Mouse (Mus musculus): ENCODE results near the gene Prr22.

DNA sequence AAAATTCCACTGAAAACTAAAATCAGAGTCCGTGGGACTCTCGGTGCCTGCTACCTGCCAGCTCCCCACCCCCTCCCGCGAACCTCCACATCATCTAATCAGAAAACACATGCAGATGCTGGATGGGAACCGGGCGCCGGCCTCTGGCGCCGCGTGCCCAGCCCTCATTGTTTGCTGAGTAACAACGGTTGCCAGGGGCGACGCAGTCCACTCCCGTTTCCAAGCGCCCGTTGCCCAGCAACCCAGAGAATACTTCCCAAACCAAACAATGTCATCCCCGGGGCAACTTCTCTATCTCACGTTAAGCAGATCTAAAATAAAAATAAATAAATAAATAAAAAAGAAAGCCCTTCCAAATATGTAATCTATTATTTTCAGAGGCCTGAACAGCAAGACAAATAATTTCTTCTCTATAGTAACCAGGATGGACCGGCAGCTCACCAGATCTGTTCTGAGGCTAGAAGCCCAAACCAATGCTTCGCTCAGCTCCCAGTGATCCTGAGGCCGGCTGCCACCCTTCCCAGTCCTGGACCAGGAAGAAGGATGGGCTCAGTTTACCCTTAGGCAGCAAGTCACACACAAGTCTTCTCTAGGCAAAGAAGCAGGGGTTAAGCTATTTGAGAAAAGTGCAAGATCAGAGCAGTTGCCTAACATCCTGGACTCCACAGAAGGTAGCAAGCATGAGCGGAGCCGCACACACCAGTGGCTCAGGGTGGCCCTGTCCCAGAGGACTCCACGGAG lies 44.4 kb downstream of the Prr22 start:
- TF ChIP-seq CTCF (IDR thresholded peaks at IDR 0.05; ENCODE audit: extremely low read depth, insufficient read depth, insufficient read length, insufficient replicate concordance): no peak
- TF ChIP-seq POLR2A (IDR thresholded peaks at IDR 0.05; ENCODE audit: low read depth, low read length): no peak

Data from spleen, adult 2 months (tissue).